Mouse (Mus musculus): ENCODE results near the gene Kif2c.

Kif2c gene

DNA sequence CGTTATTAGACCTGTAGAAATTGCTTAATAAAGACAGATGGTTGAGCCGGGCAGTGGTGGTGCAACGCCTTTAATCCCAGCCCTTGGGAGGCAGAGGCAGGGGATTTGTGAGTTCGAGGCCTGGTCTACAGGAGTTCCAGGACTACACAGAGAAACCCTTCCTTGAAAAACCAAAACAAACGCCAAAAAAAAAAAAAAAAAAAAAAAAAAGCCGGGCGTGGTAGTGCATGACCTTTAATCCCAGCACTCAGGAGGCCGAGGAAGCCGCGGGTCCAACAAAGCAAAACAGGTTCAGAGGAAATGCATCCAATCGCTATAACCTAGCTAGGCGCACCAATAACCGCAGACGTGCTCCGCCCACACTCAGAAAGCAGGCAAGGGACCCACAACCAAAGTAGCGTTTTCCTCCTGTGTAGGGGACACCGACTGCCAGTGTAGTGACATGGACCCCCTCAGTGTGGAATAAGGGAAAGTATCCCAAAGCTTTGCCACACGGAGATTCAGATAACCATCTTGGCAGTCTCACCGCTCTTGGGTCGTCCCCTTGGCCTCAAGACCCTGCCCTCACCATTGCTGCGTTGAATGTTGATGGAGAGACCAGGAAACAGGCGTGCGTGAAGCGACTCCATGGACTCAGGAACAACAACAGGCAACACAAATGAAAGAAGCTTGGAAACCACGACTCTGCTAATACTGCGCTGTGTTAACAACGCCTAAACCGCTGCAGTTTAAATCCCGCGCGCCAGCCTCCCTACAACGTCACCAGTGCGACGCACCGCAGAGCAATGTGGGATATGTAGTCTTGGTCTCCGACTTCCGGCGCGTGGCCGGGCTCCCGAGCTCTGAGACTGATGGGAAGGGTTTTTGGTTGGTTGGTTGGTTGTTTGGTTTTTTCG lies at the start of gene Kif2c:
Kif2c (minus strand) TSS at position 777 of the 896 bp plus-strand sequence.
- DNase-seq (ENCODE audit: low read depth, low spot score): peak; percentile 84

DNA sequence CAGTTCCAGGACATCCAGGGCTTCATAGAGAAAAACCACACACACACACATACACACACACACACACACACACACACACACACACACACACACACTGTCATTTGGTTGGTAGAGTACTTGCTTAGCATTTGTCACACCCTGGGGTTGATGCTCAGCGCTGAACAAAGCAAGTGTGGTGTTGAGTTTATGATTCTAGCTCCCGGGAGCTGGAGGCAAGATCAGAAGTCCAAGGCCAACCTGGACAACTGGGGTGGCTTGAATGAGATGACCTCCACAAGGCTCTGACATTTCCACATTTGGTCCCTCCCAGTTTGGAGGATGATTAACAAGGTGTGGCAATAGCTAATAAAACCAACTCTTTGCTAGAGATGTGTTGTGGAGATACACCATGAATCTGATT lies 48.8 kb upstream of the Kif2c start:
- DNase-seq (ENCODE audit: low read depth, low spot score): no peak

DNA sequence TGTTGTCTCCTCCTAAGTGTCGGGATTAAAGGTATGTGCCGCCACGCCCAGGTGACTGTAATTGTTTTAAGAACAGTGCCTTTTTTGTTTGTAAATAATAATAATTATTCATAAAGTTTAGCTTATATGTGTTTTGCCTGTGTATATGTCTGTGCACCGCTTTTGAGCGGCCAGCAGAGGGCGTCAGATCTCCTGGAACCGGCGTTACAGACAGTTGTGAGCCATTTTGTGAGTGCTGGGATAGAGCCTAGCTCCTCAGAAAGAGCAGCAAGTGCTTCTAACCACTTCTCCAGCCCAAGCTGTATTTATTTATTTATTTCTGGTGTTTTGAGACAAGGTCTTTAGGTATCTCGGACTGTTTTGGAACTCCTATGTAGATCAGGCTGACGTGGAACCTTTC lies 47.9 kb upstream of the Kif2c start:
- no peak for DNase-seq (ENCODE audit: low read depth, low spot score)

DNA sequence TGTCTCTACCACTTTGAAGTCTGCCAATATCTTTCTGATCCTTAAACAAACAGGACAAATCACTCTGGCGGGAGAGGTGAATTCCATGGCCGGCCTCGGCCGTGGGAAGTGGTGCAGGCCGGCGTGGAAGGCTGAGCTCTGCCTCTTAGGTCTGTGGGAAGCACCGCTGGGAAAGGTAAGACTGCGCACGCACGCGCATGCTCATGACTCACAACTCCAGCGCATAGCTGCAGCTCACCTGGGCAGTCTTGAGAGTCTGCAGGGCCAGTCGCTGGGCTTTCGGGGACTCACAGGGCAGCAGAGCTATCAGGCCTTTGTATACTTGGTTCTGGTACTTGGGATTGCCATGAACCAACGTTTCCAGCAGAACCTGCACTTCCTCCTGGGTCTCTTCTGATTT lies 47.2 kb upstream of the Kif2c start:
- DNase-seq (ENCODE audit: low read depth, low spot score): no peak

DNA sequence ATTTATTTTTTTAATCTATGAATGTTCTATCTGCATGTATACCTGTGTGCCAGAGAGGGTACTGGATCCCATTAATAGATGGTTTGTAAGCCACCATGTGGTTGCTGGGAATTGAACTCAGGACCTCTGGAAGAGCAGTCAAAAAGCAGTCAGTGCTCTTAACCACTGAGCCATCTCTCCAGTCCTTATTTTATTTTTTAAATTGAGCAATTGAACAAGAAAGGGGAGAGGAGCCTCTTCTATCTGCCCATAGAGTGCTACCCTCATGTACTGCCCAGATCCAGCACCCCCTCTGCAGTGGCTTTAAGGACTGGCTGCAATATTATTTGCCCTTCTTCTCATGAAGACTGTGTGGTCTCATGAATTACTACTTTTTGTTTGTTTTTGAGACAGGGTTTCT lies 42.8 kb upstream of the Kif2c start:
- no peak for DNase-seq (ENCODE audit: low read depth, low spot score)

DNA sequence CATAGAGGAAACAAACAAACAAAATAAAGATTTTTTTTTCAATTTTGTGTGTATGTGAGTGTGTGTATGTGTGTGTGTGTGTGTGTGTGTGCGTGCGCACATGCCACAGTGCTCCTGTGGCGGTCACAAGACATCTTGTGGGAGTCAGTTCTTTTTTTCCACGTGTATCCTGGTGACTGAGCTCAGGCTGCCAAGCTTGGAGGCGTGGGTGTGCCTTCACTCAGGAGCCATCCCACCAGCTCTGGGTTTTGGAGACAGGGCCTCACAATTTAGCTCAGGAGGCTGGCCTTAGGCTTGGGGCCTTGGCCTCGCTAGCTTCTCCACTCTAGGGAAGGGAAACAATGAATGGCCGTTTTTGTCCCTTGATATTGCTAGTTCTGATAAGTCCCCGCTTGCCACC lies 41.7 kb upstream of the Kif2c start:
- no peak for DNase-seq (ENCODE audit: low read depth, low spot score)

- no peak for DNase-seq (ENCODE audit: low read depth, low spot score)
These were observed 40.6 kb upstream of the Kif2c start for GRCm38 (mm10) chr4:117223001-117223400.

DNA sequence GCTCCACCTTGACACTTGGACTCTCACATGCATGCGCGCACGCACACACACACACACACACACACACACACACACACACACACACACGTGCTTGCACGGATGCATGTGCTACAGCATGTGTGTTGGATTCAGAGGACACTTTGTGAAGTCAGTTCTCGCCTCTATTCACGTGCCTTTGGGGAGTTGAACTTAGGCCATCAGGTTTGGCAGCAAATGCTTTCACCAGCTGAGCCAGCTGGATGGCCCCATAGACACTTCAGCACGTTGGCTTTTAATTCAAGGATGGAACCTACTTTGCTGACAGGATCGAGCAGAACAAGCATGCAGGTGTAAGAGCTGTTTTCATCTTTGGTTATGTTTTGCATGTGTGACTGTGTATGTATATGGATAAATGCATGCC lies 39.4 kb upstream of the Kif2c start:
- no peak for DNase-seq (ENCODE audit: low read depth, low spot score)

DNA sequence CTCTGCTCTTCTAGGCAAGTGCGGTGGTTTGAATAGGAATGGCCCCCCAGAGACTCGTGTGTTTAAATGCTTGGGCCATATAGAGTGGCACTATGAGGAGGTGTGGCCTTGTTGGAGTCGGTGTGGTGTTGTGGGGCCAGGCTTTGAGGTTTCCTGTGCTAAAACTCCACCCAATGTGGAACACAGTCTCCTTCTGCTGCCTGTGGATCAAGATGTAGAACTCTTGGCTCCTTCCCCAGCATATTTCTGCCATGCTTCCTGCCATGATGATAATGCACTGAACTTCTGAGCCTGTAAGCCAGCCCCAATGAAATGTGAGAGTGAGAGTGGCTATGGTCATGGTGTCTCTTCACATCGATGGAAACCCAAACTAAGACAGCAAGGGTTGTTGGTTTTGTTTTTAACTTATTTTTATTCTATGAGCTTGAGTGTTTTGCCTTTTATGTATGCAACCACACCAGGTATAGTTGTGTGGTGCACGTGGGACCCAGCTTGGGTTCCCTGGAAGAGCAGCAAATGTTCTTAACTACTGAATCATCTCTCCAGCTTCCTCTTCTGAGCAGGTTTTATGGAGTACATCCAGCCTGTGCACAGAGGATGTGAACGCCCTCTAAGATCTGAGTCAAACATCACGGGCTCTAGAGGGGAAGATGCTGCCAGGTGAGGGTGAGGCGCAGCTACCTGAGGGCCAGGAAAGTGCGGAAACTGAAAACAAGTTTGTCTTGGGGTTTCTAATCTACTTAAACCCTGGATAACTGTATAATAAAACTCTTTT lies 38.5 kb upstream of the Kif2c start:
- DNase-seq (ENCODE audit: low read depth, low spot score): no peak

GRCm38 (mm10) chr4:117218517-117219219 lies 36.2 kb upstream of the Kif2c start:
- DNase-seq (ENCODE audit: low read depth, low spot score): no peak

DNA sequence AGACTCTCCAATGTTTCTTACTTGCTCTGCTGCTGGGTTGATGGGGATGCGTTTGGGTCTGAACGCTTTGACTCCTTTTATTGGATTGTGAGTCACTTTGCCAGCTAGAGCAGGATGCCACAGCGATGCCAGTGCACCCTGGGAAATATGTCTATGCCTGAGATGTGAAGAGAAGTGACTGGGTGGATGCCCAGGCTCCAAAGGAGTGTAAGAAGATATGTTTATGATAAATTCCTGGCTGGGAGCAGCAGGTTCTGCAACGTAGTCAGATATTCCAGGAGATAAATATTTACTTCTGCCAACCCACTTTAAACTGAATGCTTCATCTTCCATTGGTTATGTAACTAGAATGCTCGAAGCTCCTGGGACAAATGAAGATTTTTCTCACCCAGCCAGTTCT lies 34.6 kb upstream of the Kif2c start:
- no peak for DNase-seq (ENCODE audit: low read depth, low spot score)

GRCm38 (mm10) chr4:117214250-117214649 lies 31.8 kb upstream of the Kif2c start:
- DNase-seq (ENCODE audit: low read depth, low spot score): no peak

GRCm38 (mm10) chr4:117210147-117211074 lies 28.0 kb upstream of the Kif2c start:
- no peak for DNase-seq (ENCODE audit: low read depth, low spot score)

DNA sequence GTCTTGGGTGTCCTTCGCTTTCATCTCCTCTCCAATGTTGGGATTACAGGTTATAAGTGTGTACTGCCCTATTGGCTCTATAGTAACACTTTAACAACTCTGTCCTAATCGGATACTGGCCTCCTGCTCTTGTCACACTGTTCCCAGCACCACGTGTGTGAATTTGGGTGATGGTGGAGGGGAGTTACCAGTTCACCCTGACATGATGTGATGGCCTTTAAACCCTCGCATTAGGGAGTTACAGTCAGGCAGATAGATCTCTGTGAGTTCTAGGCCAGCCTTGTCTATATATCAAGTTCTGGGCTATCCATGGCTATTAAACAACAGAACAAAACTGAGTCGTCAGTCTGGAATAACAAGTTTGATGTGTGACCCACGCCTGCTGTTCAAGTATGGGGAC lies 27.2 kb upstream of the Kif2c start:
- no peak for DNase-seq (ENCODE audit: low read depth, low spot score)

DNA sequence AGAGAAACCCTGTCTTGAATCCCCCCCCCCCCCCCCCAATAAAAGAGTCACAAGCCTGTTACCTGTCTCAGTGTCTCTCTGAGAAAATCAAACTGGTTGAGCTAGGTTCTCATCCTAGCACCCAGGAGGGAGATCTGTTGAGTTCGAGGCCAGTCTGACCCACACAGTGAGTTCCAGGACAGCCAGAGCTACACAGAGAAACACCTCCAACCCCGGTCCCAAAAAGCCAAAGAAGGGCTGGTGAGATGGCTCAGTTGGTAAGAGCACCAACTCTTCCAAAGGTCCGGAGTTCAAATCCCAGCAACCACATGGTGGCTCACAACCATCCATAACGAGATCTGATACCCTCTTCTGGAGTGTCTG lies 20.5 kb upstream of the Kif2c start:
- no peak for DNase-seq (ENCODE audit: low read depth, low spot score)

DNA sequence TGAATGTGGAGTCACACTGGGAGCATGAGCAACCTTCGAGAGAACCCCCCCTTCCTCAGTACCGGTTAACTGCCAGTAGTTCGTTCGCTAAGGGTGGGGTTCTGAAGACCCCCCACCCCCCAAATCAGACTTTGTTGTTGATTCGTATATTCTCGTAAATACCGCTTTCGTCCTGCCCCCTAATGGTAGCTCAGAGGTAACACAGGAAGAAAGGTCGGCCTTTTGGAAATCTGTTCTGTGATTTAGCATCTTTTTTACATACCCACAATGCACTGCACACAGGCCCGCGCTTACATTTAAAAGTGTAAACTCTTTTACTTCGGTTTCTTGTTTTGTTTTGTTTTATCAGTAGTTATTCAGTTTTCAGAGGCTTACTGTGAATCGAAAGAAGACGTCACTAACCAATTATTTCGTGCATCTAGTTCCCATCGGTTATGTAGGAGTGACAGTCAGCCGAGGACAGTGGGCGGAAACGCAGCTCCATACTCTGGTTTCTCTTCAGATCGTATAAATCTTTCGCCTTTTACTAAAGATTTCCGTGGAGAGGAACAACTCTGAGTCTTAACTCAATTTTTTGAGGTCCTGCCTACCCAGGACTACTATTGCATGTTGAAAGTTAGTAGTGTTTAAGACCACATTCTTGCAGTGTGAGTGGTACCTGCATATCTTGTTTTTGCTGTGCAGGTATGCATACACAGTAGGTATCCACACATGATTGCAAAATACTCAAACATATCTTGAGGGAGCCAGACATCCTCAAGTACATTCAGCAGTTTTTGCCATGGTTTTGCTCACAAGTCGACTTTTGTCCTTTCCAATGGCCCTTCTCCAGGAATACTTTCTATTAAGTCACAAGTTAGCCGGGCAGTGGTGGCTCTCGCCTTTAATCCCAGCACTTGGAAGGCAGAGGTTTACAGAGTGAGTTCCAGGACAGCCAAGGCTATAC lies 19.9 kb upstream of the Kif2c start:
- DNase-seq (ENCODE audit: low read depth, low spot score): no peak

- no peak for DNase-seq (ENCODE audit: low read depth, low spot score)
These were observed 9.4 kb upstream of the Kif2c start for GRCm38 (mm10) chr4:117191804-117192203.

DNA sequence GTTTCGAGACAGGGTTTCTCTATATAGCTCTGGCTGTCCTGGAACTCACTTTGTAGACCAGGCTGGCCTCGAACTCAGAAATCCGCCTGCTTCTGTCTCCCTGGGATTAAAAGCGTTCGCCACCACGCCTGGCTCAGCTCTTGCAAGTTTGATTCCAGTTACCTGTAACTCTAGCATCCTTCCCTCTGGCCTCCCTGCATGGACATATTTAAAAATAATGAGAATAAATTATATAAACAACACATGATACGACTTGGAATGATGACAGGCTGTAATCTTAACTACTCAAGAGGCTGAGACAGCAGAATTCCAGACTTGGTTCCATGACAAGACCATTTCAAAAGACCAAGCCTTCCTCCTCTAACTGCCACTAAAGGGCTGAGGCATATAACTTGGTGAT lies 8.2 kb upstream of the Kif2c start:
- no peak for DNase-seq (ENCODE audit: low read depth, low spot score)

- peak; percentile 64 for DNase-seq (ENCODE audit: low read depth, low spot score)
These were observed 7.6 kb upstream of the Kif2c start for GRCm38 (mm10) chr4:117189856-117190543.
